Mouse (Mus musculus) fat pad, adult 2 months (tissue): Measurements from ENCODE around the gene Aldh5a1.
"Not testable (repeated sequence)": the region's sequence is repeated elsewhere in the genome, so short reads cannot be mapped to it uniquely, and the experiment has no call there.

Source experiments
- DNase-seq: peaks from one replicate; pipeline ENCODE4 v3.0.0-alpha.2; 2011; ENCODE audit warnings: low read depth, low spot score; ENCODE audit errors: extremely low read depth

Aldh5a1 gene

GRCm38 (mm10) chr13:24937108-24937838 lies at the start of gene Aldh5a1:
Aldh5a1 (minus strand) TSS chr13:24937661.
- peak; percentile 37 for DNase-seq

- DNase-seq: no peak
Observed at GRCm38 (mm10) chr13:24985435-24985834, 48.0 kb upstream of the Aldh5a1 start.

GRCm38 (mm10) chr13:24981031-24981430 lies 43.6 kb upstream of the Aldh5a1 start:
- DNase-seq: no peak

DNA sequence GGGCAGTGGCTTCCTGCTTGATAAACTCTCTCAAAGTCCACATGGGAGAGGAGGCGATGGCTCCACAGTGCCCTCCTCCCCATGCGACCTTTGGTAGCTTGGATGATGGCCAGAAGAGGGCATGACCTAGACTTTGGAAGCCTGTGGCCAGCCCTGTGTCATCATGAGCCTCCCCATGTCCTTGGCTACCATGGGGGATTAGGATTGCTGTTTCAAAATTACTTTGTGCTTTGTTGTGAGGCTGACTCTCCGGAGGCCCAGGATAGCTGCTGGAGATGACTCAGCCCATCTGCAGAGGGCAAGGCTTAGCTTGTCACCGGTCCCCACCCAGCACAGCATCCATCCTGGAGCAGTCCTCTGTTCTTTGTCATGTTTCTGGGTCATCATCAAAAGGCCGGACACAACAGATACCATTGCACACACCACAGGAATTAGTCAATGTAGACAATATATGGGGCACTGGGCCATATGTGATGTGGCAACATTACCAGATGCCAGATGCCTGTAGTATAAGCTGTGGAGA lies 40.4 kb upstream of the Aldh5a1 start:
- no peak for DNase-seq

DNA sequence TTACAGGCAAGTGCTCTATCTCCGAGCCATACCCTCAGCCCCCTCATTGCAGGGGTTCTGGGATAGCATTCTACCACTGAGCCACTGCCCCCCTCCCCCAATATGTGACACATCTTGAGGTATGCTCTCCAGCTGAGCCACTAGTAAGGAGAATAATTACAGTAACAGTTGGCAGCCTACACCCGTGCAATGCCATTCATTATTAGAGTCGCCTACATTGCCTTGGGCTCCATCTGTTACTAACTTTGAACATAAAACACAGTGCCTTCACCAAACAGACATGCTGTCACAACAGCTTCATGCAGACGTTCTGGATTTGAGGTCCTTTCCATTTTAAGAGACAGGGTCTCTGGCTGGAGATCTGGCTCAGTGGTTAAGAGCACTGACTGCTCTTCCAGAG lies 38.9 kb upstream of the Aldh5a1 start:
- no peak for DNase-seq

DNA sequence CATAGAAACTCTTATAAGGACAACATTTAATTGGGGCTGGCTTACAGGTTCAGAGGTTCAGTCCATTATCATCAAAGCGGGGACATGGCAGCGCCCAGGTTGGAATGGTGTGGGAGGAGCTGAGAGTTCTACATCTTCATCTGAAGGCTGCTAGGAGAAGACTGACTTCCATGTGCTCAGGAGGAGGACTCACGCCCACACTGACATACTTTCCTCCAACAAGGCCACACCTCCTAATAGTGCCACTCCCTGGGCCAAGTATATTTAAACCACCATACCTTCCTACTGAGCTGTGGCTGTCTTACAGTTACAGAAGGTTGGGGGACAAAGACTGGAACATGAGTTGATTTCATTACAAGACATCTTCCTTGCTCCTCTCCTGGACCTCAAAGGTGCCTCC lies 34.3 kb upstream of the Aldh5a1 start:
- not testable (repeated sequence) for DNase-seq

DNA sequence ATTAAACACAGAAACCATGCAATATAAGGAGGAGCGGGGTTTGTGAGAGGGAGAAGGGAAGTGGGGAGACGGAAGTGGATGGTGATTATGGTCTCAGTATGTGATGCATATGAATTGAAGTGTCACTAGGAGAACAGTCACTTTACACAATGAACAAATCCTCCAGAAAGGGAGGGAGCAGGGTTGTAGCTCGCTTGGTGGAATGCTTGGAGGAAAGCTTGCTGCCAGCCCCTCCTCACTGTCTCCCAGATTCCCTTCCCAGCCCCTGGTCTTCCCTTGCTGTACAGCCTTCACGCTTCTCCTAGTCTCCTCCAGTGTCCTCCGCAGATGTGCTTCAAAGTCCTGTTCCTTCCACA lies 28.4 kb upstream of the Aldh5a1 start:
- no peak for DNase-seq

GRCm38 (mm10) chr13:24965130-24965845 lies 27.8 kb upstream of the Aldh5a1 start:
- no peak for DNase-seq

DNA sequence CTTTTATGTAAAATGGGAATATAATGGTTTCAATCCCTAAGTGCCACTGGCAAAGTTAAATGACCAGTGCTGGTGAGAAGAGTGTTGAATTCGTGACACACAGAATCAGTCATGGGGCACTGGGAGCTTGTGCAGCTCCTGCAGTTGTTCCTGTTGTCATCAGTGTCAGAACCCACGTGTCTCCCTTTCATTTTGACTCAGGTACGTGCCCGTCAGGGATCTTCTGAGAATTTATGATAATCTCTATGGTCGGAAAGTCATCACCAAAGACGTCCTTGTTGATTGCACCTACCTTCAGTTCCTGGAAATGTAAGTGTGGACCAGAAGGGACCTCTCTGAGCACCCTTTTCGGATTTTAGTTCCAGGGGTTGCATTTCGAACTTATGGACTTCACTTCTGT lies 24.7 kb upstream of the Aldh5a1 start:
- no peak for DNase-seq

DNA sequence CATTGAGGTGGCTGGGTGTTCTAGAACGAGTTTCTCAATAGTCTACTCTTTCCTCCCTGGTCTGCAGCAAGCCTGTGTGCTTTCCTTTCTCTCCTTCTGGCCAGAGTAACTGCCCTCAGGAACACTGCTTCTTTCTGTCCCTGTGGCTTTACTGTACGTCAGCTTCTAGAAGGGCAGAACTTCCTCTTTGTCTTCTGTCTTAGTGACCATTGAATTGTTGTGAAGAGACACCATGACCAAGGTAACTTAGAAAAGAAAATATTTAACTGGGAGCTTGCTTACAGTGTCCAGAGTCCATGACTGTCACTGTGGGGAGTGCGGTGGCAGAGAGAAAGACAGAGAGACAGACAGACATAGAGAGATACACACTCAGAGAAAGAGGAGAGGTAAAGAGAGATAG lies 22.6 kb upstream of the Aldh5a1 start:
- no peak for DNase-seq

DNA sequence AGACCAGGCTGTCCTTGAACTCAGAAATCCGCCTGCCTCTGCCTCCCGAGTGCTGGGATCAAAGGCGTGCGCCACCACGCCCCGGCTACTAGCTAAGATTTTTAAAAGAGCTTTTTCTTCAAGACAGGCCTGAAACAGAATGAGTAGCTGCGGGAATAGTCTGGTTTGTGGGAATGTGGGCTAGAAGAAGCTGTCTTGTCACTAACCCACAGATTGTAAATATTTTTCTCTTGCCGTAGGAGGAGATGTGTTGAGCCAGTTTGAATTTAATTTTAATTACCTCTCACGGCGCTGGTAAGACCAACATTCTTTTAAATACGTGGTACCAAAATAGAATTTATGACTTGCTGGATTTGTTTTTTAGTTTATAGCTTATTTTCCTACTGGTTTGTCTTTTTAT lies 21.2 kb upstream of the Aldh5a1 start:
- no peak for DNase-seq

- no peak for DNase-seq
Observed at GRCm38 (mm10) chr13:24955500-24955899, 18.0 kb upstream of the Aldh5a1 start.

- DNase-seq: no peak
Observed at GRCm38 (mm10) chr13:24955091-24955490, 17.6 kb upstream of the Aldh5a1 start.

DNA sequence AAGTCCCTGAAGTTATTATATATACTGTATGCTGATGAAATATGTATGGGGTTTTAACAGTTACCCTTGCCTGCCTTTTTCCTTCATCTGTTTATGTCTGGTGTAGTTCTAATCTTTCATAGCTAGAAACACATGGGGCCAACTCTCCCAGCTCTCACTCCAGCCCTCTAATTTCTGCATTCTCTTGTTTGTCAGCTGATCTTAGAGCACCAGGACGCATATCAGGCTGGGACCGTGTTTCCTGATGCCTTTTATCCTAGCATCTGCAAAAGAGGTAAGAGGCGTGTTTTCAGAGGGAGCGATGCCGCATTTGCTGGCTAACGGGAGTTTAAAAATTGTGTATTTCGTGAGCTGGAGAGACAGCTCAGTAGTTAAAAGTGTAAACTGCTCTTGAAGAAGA lies 15.2 kb upstream of the Aldh5a1 start:
- DNase-seq: no peak

DNA sequence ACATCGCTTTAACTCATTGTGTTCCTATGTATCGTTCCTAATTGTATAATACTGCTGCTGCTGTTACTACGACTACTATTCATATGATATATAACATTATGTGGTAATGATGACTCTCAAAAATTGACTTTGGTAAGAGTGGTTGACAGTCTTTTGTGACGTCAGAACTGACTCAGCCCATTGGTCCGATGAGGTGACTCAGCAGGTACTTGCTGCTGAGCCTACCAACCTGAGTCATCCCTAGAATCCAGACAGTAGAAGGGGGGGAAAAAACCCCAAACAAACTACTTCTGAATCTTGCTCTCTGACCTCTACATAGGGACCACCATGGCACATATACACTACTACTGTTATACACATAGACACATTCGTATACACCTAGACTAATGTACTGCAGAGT lies 11.4 kb upstream of the Aldh5a1 start:
- DNase-seq: no peak

- DNase-seq: no peak
Observed at GRCm38 (mm10) chr13:24947158-24947557, 9.7 kb upstream of the Aldh5a1 start.

DNA sequence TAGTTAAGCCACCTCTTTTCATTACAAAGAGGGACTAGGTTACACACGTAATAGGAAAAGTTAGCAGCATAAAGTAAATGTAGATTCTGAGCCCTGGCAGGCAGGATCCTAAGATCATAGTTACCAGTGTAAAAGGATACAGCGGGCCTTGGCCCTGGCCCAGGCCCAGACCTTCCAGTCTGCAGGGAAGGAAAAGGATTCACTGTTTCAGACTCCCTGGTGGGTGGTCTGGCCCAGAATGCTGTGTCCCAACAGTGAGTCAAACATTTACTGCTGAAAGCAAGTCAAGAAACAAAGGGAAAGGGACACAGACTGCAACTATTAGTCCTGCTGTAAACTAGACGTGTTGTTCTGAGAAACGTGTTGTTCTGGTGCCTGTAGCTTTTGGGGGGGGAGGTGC lies 8.1 kb upstream of the Aldh5a1 start:
- DNase-seq: no peak

- DNase-seq: no peak
Observed at GRCm38 (mm10) chr13:24943303-24943702, 5.8 kb upstream of the Aldh5a1 start.

DNA sequence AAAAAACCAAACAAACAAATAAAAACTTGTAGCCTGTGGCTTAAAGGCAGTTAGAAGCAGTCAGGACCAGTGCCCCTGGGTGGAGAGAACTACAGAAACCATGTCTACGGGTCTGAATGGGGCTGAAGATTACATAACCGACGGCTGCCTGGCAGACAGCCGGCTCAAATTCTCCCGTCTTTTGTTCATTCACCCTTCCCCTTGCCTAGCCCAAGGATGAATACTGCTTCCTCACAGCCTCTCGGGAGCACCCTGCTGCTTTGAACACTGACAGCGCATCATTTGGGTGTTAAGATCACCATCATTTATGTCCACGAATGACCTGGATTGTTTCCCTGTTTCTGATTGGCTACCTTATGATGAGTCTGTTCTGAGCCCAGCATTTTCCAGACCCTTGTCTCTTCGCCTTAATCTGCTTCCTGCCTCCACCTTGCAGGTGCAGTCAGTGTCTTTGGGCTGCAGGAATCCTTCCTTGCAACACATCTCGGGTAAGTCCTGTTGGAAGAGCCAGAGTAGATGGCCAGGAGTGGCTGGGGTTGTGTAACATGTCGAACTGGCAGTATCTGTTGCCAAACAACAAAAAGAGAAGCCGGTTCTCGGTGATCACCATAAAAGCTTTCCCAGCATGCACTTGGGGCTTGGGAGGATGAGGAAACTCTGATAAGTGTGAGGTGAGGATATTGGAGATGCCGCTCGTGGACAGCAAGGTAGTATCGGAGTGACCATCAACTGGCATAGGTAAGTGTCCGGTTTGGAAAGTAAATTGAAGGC lies 5.2 kb upstream of the Aldh5a1 start, which contains the start of gene Gpld1:
Gene Gpld1 (plus strand): TSS at position 641 of the 771 bp plus-strand sequence.
- peak; percentile 70 for DNase-seq

DNA sequence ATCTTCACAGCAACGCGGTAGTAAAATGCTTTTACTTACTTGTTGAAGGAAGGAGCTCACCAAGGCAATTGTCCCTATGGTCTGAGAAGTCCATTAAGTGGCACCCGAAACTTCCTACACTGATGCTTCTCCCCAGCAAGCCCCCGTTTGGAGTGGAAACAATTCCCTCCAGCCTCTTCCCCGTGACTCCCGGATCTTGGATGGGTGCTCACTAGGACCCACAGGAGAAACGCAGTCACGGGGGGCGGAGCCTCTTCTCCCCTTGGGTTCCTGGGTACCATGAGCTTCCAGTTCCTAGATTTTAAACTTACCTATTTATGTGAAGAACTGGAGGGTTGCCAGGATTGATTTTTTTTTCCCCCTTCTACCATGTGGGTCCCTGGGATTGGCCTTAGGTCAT lies 2.0 kb upstream of the Aldh5a1 start:
- no peak for DNase-seq

- DNase-seq: peak; percentile 33
Observed at GRCm38 (mm10) chr13:24938683-24939082, 1.2 kb upstream of the Aldh5a1 start.

- DNase-seq: no peak
Observed at GRCm38 (mm10) chr13:24937839-24938166, 342 bp upstream of the Aldh5a1 start.
